Mouse (Mus musculus): ENCODE data around the gene Ube2l3. TPM values are rescaled to one million over a fixed set of nuclear protein-coding genes. Genes with fewer than 3 reads are reported as not detected.
A peak's percentile ranks its signal among the peaks of the same experiment; 100 is the strongest.
"Not testable (repeated sequence)": the region's sequence is repeated elsewhere in the genome, so short reads cannot be mapped to it uniquely, and the experiment has no call there.

Gene Ube2l3
- polyA plus RNA-seq, 1 experiment from 2014 or later = 371 TPM

DNA sequence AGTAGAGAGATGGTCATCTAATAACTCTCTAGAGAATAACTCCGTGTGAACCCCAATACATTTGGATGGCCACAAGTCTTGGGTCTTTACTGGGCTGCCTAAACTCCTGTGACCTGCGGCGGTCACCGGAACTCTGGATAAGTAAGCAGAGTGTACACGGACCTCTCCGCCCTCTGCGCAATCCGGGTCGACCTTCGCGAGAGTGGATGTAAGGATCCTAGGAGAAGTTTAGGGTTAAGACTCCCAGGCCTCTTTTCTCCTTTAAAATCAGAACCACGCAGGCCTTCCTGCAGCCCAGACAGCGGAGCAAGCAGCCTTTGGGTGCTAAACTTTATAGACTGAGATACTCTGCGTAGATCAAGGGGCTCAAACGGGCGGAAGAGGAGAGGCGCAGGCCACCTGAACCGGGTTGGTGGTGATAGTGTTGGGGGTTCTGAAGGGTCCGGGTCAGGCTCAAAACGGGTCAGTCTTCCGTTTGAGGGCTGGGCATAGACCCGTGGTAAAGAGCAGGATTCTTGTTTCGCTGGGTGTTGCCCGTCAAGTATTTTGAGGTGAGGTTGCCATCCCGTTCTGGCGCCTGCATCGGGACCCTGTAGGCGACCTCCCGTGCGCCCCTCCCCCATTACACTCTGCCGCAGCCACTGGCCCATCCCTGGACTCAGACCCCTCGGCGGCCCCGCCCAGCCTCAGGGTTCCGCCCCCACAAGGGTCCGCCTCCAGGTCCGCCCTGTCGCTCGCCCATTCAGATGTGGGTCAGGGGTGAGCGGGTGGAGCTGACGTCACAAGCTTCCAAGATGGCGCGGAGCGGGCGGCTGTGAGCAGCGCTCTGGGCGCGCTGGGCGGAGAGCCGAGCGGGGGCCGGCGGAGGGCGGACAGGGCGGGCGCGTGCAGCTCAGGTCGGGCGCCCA lies 30.6 kb upstream of the Ube2l3 start, which contains the start of gene Hic2:
Hic2 (plus strand) TSS at position 779 of the 908 bp plus-strand sequence.
- peak within 1 kb of the TSS; percentile 89 for H3K4me2 ChIP-seq (replicated peaks)
- peaks cover 7% of the 10 kb centered on the region; the same call in 1 of the 2 replicates for H3K9me3 ChIP-seq
- WGBS = under 1% methylated on average over 58 of the region's 59 CpGs
- H3K36me3 ChIP-seq = no peaks in the 10 kb centered on the region
- peak within 1 kb of the TSS; percentile 95 for H3K27ac ChIP-seq (replicated peaks)
- peak within 1 kb of the TSS; percentile 89 for H3K9ac ChIP-seq (replicated peaks)
- peak; percentile 98 for ATAC-seq (ENCODE audit: low FRiP score, low read depth)
- H3K4me1 ChIP-seq = peaks cover 31% of the 10 kb centered on the region
- H3K4me3 ChIP-seq = peak within 1 kb of the TSS; percentile 90
- H3K27me3 ChIP-seq = 0 out of 2 replicates have a peak, but pooled peaks cover 3% of the 10 kb centered on the region

DNA sequence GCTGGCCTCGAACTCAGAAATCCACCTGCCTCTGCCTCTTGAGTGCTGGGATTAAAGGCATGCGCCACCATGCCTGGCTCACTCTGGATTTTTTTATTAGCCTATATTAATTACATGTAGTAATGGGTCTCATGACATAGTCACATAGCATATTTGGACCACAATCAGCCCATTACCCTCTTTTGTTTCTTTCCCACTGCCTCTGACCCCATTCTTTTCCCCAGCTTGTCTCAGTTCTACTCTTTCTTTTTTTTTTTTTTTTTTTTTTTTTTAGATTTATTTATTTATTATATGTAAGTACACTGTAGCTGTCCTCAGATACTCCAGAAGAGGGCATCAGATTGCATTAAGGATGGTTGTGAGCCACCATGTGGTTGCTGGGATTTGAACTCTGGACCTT lies 29.1 kb upstream of the Ube2l3 start:
- not testable (repeated sequence) for H3K27ac ChIP-seq (replicated peaks); H3K9ac ChIP-seq (replicated peaks); H3K36me3 ChIP-seq; H3K4me3 ChIP-seq; H3K27me3 ChIP-seq; ATAC-seq (ENCODE audit: low FRiP score, low read depth); H3K9me3 ChIP-seq; H3K4me2 ChIP-seq (replicated peaks)
- 93% methylated on average over 2 of the region's 2 CpGs for WGBS
- peaks cover 28% of the 10 kb centered on the region for H3K4me1 ChIP-seq

DNA sequence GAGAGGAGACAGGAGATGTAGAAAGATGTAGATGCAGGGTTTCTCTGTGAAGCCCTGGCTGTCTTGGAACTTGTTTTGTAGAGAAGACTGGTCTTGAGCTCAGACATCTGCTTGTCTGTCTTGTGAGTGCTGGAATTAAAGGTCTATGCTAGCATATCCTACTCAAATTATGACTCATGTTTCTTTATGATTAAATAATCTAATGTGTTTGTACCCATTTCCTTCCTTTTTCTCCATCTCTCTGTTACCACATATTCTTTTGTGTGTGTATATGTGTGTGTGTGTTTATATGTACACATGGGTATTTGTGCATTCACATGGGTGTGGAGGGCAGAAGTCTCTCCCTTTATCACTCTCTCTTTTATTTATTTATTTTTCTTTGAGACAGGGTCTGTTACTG lies 24.0 kb upstream of the Ube2l3 start:
- no peaks in the 10 kb centered on the region for H3K36me3 ChIP-seq
- no peaks in the 10 kb centered on the region for H3K27me3 ChIP-seq
- H3K9ac ChIP-seq (replicated peaks) = no peak overlapping the region
- no peak for ATAC-seq (ENCODE audit: low FRiP score, low read depth)
- H3K4me2 ChIP-seq (replicated peaks) = no peak overlapping the region
- H3K27ac ChIP-seq (replicated peaks) = no peak overlapping the region
- H3K4me1 ChIP-seq = no peaks in the 10 kb centered on the region
- H3K4me3 ChIP-seq = no peak overlapping the region
- peaks cover 7% of the 10 kb centered on the region; the same call in 1 of the 2 replicates for H3K9me3 ChIP-seq

DNA sequence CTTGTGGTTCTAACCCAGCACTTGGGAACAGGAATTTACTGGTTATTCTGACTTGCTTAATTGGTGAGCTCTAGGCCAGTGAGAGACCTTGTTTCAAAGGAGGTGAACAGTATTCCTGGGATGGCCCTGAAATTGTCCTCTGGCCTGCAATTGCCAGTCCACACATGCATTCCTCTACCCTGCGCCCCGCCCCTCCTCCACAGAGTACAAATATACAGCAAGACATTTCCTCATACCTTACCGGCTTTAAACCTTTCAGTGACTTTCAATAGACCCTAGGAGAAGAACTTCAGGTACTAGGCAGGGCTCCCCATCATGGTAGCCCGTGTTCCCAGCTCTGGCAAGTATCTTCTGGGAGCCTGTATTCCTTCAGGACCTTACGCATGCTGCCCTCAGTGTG lies 23.1 kb upstream of the Ube2l3 start:
- H3K9ac ChIP-seq (replicated peaks) = no peak overlapping the region
- H3K4me3 ChIP-seq = no peak overlapping the region
- no peaks in the 10 kb centered on the region for H3K27me3 ChIP-seq
- no peaks in the 10 kb centered on the region for H3K36me3 ChIP-seq
- ATAC-seq (ENCODE audit: low FRiP score, low read depth) = no peak
- no peak overlapping the region for H3K27ac ChIP-seq (replicated peaks)
- H3K4me2 ChIP-seq (replicated peaks) = no peak overlapping the region
- peaks cover 7% of the 10 kb centered on the region; the same call in 1 of the 2 replicates for H3K9me3 ChIP-seq
- no peaks in the 10 kb centered on the region for H3K4me1 ChIP-seq
- WGBS = 91% methylated on average over 5 of the region's 5 CpGs

DNA sequence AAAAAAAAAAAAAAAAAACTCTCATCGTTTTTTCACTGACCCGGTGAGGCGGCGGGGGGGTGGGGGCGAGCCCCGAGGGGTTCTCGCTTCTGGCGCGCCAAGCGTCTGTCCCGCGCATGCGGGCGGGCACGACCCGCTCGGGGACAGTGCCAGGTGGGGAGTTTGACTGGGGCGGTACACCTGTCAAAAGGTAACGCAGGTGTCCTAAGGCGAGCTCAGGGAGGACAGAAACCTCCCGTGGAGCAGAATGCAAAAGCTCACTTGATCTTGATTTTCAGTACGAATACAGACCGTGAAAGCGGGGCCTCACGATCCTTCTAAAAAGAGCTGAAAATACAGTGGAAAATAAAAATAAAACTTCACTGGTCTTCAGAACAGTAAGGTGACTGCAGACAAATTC lies 19.7 kb upstream of the Ube2l3 start:
- H3K4me2 ChIP-seq (replicated peaks) = no peak overlapping the region
- no peak overlapping the region for H3K9ac ChIP-seq (replicated peaks)
- no peaks in the 10 kb centered on the region for H3K27me3 ChIP-seq
- H3K4me3 ChIP-seq = no peak overlapping the region
- peak; percentile 100 for ATAC-seq (ENCODE audit: low FRiP score, low read depth)
- no peaks in the 10 kb centered on the region for H3K36me3 ChIP-seq
- H3K27ac ChIP-seq (replicated peaks) = no peak overlapping the region
- 34% methylated on average over 25 of the region's 25 CpGs for WGBS
- H3K4me1 ChIP-seq = no peaks in the 10 kb centered on the region
- no peaks in the 10 kb centered on the region for H3K9me3 ChIP-seq

DNA sequence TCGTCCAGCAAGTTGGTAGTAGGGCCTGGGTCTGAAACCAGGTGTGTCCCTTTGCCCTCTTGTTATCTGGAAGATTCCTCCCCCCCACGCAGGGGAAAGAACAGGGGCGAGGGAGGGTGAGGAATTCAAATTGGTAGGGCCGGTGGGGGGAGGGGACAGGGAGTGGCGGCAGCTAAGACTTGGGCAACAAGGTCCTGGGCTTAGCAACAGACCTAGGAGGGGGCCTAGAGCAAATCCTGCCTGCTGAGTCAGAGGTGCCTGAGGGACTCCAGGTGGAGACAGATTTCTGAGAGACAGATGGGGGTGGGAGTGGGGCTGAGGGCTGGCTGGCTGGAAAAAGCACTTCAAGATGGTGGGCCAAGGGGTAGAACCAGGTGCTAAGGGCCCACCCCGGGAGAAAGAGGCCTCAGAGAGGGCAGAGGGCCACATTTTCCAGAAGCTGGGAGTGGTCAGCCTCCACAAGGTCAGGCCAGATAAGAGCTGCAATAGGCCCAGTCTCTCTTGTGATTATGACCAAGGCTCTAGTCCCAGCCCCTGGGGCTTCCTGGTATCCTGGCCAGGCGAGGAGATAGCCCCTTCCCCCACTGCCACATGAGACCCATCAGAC lies 17.8 kb upstream of the Ube2l3 start:
- no peaks in the 10 kb centered on the region for H3K36me3 ChIP-seq
- 30% methylated on average over 7 of the region's 7 CpGs for WGBS
- no peaks in the 10 kb centered on the region for H3K4me1 ChIP-seq
- no peak overlapping the region for H3K27ac ChIP-seq (replicated peaks)
- no peak overlapping the region for H3K4me2 ChIP-seq (replicated peaks)
- H3K9me3 ChIP-seq = no peaks in the 10 kb centered on the region
- no peak overlapping the region for H3K9ac ChIP-seq (replicated peaks)
- no peak for ATAC-seq (ENCODE audit: low FRiP score, low read depth)
- H3K27me3 ChIP-seq = no peaks in the 10 kb centered on the region
- no peak overlapping the region for H3K4me3 ChIP-seq

DNA sequence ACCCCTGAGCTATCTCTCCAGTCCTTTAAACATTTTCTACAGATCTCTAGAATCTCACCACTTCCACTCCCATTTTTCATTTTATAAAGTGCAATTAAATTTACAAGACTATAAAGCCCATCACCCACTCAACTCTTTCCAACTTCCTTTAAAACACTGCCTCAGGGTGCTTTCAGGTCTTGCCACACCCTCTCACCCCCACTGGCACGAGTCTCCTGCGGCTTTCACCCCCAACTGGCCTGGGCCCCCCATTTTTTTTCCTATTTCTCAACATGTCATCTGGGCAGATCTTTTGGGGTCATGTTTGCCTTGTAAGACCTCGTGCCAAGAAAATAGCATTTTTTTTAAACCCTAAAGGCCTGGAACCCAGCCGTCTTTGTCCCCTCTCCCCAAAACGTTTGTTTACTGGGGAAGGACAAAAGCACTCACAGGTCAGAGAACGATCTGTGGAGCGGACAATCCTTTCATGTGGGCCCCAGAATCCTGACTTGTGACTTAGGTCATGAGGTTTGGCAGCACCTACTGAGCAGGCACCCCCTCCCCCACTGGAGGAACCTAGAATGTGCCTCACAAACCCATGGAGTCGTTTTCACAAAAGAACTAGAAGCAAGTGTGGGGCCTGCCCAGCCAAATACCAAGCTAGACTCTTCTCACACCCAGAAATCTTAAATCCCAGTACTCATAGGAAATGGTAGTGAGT lies 14.6 kb upstream of the Ube2l3 start:
- no peak overlapping the region for H3K9ac ChIP-seq (replicated peaks)
- no peaks in the 10 kb centered on the region for H3K4me1 ChIP-seq
- no peak overlapping the region for H3K27ac ChIP-seq (replicated peaks)
- WGBS = 73% methylated on average over 8 of the region's 8 CpGs
- no peaks in the 10 kb centered on the region for H3K27me3 ChIP-seq
- no peaks in the 10 kb centered on the region for H3K36me3 ChIP-seq
- no peaks in the 10 kb centered on the region for H3K9me3 ChIP-seq
- no peak overlapping the region for H3K4me2 ChIP-seq (replicated peaks)
- no peak overlapping the region for H3K4me3 ChIP-seq
- ATAC-seq (ENCODE audit: low FRiP score, low read depth) = no peak

DNA sequence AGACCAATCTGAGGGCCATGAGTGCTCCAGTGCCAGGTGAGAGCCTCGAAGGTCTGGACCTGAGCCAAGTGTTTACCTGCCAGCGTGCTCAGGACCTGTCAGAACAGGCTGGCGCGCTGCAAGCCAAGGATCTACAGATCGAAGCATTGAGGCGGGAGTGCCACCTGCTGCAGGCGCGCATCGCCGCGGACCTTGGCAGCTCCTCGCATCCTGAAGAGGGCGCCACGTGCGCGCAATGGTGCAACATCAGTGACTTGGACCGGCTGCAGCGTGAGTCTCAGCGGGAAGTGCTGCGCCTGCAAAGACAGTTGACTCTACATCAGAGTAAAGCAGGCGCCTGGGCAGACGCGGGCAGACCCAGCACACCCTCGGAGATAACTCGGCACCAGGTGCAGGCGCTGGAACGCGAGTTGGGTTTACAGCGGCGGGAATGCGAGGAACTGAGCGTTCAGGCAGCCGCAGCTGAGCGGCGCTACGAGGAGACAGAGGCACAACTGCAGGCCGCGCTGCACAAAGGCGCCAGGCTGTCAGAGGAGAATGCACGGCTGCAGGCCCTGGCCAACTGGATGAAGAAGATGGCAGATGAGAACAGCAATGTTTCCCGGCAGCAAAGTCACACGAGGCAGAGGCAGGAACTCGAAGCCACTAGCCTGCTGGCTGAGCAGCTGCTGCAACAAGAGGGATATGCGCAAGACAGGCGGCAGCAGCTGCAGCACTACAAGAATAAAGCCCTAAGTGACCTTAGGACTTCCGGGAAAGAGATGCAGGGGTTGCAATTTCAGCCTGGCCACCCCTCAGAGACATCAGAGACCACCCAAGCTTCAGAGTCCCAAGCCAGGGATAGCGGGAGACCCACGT lies 7.8 kb upstream of the Ube2l3 start:
- Histone ChIP-seq H3K27ac (replicated peaks) (peak overlapping the region; percentile 35; the same call in 1 of the 2 replicates), H3K4me2 (replicated peaks) (peak overlapping the region; percentile 80), H3K27me3 (peaks cover 33% of the 10 kb centered on the region), H3K9ac (replicated peaks) (peak overlapping the region; percentile 65; the same call in 1 of the 2 replicates), H3K4me1 (peaks cover 16% of the 10 kb centered on the region), H3K9me3 (no peaks in the 10 kb centered on the region), H3K36me3 (no peaks in the 10 kb centered on the region), H3K4me3 (peak overlapping the region; percentile 55)
- WGBS = 8% methylated on average over 48 of the region's 48 CpGs
- peak; percentile 61 for ATAC-seq (ENCODE audit: low FRiP score, low read depth)

DNA sequence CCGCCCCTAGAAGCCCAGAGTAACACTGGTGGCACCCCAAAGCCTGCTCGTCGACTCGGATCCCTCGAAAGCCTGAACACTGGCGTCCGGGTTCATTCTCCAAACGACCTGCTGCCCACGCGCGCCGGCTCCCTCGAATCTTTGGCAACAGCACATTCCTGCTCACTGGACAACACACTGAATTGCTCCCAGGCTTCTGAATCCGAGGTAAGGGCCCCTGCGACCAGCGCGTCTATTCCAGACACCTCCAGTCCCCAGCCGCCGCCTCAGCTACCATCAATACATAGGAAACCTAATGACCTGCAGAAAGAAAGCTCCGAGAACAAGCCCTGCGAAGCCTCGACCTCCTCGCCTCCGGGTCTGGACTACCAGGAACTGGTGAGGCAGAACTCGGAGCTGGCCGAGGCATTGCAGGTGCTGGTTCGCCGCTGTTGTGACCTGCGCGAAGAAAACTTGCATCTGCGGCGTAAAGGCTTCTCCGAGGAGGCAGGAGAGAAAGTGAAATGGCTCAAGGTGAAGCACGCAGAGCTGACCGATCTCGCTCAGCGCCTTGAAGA lies 7.0 kb upstream of the Ube2l3 start:
- Histone ChIP-seq H3K4me1 (peaks cover 16% of the 10 kb centered on the region), H3K9me3 (no peaks in the 10 kb centered on the region), H3K27ac (replicated peaks) (peak overlapping the region; percentile 94), H3K4me3 (peak overlapping the region; percentile 55), H3K9ac (replicated peaks) (peak overlapping the region; percentile 65), H3K27me3 (peaks cover 33% of the 10 kb centered on the region), H3K4me2 (replicated peaks) (peak overlapping the region; percentile 80), H3K36me3 (no peaks in the 10 kb centered on the region)
- 2% methylated on average over 37 of the region's 37 CpGs for WGBS
- peak; percentile 1; the same call in 1 of the 2 replicates for ATAC-seq (ENCODE audit: low FRiP score, low read depth)

DNA sequence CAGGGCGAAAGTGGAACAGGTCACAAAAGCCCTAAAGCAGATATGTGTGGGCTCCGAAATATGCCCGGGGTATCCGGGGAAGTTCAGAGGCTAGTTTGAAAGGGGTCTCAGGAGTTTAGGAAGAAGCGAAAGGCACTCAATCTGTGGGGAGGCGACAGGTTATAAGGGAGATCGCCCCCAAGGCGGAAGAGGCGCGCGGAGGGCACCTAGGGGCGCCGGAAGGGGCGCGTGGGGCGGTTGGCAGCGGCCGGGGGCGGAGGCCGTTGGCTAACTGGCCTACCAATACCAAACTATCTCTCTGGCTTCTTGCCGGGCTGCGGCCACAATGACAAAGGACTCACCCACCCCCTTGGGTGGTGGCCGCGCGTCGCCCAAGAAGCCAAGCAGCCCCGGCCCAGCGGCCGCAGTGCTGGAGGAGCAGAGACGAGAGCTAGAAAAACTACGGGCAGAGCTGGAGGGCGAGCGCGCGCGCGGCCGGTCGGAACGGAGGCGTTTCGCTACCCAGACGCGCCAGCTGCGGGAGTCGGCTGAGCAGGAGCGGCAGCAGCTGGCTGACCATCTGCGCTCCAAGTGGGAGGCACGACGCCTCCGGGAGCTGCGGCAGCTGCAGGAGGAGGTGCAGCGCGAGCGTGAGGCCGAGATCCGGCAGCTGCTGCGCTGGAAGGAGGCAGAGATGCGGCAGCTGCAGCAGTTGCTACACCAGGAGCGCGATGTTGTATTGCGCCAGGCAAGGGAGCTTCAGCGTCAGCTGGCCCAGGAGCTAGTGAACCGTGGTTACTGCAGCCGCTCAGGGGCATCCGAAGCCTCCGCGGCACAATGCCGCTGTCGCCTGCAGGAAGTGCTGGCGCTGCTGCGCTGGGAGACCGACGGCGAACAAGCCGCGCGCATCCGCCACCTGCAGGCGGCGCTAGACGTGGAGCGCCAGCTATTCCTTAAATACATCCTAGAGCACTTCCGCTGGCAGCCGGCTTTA lies 6.2 kb upstream of the Ube2l3 start, which contains the start of gene Rimbp3:
Rimbp3 (plus strand) TSS at position 215 of the 973 bp plus-strand sequence.
- Histone ChIP-seq H3K27ac (replicated peaks) (peak within 1 kb of the TSS; percentile 94), H3K4me2 (replicated peaks) (peak within 1 kb of the TSS; percentile 80), H3K4me3 (peak within 1 kb of the TSS; percentile 55), H3K9ac (replicated peaks) (peak within 1 kb of the TSS; percentile 65), H3K9me3 (no peaks in the 10 kb centered on the region), H3K27me3 (peaks cover 33% of the 10 kb centered on the region), H3K4me1 (peaks cover 16% of the 10 kb centered on the region), H3K36me3 (no peaks in the 10 kb centered on the region)
- WGBS = under 1% methylated on average over 84 of the region's 85 CpGs
- ATAC-seq (ENCODE audit: low FRiP score, low read depth) = peak; percentile 88
